Mouse (Mus musculus) mouse trophoblast stem cell (cell line): ENCODE data around the gene Mpg.

ENCODE experiments used
- in situ Hi-C, 2 experiments: fragments of 300-500 bp; cut with MseI, MboI; formaldehyde crosslinking; loops; 2 replicates in 1 of 2; 3 replicates in 1 of 2; pipeline ENCODE4 v1.15.1; 2025

Mpg gene

DNA sequence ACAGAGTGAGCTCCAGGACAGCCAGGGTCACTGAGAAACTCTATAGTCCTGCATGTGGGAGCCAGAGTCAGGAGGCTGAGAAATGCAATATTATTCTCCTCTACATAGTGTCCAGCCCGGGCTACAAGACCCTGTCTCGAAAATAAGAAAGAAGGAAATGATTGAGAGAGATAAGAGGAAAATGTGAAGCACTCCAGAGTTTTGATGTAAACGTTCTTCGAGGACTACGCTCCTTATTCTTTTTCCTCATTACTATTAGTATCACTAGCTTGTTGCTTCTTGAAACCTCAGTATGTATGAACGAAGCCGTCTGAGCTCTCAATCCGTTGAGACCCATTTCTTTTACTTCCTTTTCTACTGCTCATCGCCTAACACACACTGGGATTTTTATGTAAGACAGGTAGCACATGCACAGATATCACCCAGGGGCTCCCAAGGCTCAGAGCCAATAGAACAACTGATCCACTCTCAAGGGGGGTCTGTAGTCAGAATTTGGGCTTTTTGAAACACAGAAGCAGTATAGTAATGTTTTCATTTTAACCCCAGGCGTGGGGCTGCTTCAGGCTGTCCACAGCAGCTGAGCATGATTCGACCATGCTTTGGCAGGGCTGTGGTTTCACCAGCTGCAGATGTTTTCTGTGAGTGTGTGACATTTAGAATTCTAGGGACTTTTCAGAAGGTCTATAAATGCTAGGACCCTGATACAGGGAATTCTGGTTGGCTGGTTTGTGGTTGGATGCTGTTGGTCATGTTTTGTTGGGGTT lies 24.2 kb upstream of the Mpg start:
- in situ Hi-C loops: no loop called here

DNA sequence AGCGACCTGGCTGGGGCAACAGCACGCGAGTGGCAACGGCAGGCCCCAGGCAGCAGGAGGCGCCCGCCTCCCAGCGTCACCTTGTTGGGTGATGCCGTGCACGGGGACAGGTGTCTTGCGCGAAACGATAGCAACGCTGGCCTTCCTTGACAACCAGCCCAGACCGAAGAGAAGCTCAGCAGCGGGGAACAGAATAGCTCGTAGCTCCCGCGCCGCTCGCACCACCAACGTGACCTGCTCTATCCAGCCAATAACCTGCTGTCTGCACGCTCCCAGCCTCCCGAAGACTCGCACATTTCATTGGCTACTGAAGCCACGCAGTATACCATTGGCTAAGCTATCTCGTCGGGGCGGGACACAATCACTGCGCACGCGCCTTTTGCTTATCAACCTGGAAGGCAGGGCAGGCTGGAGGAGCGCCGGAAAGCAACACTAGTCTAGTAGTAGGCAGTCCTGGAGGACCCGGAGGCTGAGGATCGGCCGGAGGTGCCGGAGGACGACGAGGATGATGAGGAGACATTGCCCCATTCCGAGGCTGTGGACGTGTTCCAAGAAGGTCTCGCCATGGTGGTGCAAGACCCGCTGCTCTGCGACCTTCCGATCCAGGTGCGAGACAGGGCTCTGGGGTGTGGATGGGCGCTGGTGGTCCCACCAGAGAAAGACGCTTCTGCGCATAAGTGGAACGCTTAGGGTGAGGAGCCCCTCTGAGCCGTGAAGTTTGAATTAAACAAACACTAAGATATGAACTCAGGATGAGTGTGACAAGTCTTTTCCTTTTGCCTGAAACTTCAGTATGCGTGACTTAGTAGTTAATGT lies 21.0 kb upstream of the Mpg start, which contains the start of gene Snrnp25:
Gene Snrnp25, plus strand, starts transcription at position 358 of the 816 bp plus-strand sequence.
- in situ Hi-C loops: no loop called here

DNA sequence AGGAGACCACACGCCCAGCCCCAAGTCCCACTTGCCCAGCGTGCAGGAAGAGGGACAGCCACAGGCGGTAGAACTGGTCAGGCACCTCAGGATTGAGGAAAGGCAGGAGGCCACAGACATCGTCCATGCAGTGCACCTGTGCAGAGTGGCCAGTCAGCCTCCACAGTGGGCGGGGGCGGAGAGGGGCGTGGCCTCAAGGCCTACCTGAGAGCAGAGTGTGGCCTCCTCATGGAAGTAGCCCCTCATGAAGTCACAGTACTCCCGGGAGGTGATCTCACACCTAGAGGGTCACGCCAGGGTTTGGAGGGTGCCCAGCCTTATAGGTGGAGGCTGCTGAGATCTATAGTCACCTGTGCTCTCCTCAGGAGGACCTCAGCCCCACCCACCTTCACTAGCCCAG lies 15.7 kb upstream of the Mpg start:
- in situ Hi-C loops: no loop called here

DNA sequence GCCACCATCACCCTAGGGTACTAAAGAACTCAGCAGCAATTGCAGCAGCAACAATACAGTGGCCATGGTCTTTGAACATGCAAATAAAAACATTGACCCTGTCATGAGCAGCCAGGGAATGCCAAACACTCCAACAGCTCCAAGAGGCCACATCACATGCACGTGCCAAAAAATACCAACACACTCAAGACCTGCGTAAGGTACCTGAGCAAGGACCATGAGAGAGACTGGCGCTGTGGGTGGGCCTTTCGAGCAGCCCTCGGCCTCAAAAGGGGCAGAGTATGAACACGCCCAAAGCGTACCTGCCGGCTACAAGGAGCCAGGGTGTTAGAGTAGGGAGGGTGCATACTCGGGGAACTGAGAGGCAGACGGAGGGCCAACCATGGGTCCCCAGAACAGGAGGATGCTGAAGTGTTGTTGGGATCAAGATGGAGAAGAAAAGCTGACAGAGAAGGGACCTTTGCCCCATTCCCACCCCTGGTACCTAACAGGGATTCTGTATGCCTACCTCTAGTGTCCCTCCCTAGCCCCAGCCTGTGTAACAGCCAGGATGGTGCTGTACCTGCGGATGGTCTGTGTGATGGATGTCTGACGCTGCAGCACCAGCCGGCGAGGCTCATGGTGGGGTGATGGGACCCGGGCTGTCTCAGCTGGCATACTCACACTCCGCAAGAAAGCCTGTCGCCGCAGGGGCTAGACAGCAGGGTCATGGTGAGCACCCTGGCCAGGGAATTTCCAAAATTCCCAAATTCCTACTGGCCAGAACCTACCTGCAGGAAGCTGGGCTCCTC lies 10.7 kb upstream of the Mpg start:
- in situ Hi-C loops: no loop called here

DNA sequence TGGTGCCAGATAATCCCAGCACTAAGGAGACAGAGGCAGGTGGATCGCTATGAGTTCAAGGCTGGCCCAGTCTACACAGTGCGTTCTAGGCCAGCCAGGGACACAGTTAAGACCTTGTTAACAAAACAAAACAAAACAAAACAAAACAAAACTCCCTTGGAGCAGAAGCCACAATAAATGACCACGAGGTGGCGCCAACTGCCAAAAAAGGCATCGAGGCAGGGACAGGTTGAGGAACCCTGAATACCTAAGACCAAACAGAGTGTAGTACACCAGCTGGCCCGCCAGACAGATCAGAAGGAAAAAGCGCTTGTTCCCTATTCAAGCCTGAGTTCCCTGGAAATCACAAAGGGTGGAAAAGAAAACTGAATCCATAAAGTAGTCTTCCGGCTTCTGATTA lies 9.5 kb upstream of the Mpg start:
- in situ Hi-C loops: no loop called here

- in situ Hi-C loops: no loop called here
Measured at GRCm38 (mm10) chr11:32218501-32219050, 7.7 kb upstream of the Mpg start.

- in situ Hi-C loops: no loop called here
Measured at GRCm38 (mm10) chr11:32219287-32219686, 7.0 kb upstream of the Mpg start.

DNA sequence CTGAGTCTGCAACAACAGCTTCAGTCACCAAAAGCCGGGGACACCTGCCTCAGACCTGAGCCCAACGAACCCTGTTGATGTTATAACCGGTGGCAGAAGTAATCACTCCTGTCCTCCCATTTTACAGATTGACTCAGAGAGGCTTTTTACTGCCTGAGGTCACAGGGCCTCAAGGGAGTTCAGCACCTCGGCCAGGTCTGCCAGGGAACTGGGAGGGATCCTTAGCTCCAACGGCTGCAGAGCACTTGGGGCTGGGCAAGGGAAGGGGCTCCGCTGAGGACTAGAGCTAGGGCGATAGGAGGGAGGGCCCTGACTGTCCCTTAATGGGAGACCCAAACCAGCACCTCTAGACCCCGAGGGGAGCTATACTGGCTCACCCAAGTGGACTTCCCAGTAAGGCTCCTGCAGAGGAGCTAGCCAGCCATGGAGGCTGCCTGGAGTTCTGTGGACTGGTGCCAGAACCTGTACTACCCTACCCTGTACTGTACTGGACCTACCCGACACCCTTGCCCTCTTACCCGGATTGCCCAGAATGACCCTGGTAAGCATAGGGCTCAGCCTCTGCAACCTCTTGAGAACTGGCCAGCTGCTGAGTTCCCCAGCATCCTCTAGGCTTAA lies 5.6 kb upstream of the Mpg start:
- in situ Hi-C loops: no loop called here

- in situ Hi-C loops: no loop called here
Measured at GRCm38 (mm10) chr11:32221225-32221950, 4.9 kb upstream of the Mpg start.

- in situ Hi-C loops: no loop called here
Measured at GRCm38 (mm10) chr11:32221951-32222409, 4.3 kb upstream of the Mpg start, which contains the start of gene Rhbdf1. Gene Rhbdf1, minus strand, starts transcription at chr11:32222300.

DNA sequence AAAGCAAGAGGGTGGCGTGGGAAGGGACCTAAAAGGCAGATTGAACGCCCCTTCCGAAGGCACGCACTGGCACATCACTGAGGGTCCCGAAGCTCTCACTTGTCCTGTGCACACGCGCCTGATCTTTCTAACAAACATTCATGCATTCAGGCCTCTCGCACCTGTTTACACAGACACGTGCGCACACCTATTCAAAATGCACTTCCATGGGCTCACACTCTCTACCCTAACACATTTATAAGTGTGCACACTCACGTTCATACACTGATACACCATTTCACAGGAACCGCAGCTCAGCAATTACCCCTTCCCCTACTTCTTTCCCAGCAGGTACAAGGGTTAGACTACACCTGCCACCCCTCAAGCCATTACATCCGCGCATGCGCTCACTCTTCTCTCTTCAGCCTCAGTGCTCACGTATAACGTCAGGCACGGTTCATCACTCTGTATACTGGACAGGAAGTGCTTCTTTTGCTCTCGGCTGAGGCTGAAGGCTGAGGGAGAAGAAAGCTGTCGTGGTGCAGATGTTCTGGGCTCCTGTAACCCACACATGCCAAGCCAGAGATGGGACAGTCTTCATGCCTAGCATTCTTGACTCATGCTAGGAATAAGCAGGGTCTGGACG lies 3.6 kb upstream of the Mpg start:
- in situ Hi-C loops: no loop called here

DNA sequence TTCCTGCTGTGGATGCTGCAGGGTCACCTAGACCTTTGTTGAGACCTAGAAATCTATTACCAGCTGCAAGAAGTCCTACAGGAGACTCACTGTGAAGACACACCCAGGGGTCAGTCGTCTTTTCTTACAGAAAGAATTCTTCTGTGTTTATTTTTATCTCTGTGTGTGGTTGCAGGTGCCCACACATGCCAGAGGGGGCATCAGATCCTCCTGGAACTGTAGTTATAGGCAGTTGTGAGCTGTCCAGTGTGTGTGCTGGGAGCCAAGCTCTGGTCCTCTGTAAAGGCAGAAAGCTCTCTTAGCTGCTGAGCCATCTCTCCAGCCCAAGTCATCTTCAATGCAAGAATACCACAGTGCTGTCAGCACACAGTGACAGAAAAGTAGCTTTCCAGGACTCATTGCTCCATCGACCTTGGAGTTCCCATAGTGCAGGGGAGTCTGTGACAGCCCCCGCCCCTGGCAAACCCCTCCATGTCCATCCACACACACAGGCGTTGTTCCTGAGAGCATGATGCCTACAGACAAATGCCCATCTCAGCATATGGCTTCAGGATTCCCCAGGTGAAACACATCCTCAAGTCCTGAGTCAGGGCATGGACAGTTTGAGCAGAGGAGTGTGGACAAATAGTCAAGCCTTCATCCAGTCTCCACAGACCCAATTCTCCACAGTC lies 2.9 kb upstream of the Mpg start:
- in situ Hi-C loops: no loop called here

DNA sequence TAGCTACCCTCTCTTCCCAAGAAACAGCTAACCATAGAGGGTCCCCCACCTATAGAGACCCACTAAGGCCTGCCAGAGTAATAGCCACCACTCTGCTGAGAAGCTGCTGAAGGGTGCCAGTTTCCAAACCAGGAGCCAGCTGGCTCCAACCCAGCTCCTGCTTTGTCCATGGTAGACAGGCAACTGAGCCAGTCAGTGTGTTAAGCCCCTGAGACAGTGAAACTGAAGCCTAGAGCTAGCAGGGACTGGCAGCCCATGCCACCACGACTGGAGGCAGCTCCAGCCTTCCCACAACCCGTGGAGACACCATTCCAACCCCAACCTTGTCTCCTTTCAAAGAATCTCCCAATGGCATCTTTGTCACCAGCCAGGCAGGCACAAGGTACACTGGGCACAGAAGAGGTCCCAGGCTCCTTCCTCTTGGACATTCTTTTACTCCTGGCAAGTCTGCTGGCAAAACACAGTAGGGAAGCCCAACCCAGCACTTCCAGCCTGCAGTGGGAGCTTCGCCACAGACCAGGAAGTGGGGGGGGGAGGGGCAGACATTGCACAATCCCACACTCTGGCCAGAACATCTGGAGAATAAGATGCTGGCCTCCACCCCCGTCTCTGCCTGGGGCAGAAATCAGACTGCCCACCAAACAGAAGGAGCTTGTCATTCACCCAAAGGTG lies 1.7 kb upstream of the Mpg start:
- in situ Hi-C loops: no loop called here

DNA sequence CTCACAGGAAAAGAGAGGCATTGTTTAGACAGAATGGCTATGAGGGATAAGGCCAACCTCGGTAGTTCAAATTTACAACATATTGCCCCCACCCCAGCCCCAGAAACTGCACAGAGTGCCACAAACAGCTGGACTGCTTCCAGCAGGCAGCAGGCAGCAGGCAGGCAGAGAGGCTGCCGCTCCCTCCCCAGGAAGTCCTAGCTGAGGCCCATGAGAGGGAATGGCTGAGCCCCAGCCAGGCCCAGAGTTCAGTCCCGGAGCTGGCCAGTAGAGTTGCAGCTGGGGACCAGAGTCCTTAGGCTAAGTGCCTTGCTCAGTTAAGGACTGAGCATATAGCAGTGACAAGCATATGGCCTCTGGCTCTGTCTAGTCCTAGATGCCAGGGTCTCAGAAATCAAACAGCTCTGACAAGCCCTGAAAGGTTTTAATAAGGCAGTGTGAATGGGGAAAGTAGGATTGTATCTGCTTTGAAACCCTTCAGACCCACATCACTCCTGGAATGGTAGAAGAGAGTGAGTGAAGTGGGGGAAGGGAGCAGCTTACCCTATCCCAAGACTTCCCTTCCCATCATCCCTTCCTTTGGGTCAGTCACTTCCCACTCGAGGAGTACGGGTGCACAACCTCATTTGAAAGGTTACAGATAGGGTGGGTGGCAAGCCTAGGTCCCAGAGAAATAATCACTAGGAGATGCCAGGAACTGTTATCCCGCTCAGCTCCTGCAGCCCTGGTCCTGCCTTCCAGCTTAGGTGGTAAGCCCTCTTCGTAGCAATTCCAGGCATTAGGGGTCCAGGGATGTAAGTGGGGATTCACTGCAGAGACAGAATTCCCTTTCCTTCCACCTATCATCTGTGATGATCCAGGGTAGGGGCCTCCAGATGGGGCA lies 842 bp upstream of the Mpg start:
- in situ Hi-C loops: no loop called here

DNA sequence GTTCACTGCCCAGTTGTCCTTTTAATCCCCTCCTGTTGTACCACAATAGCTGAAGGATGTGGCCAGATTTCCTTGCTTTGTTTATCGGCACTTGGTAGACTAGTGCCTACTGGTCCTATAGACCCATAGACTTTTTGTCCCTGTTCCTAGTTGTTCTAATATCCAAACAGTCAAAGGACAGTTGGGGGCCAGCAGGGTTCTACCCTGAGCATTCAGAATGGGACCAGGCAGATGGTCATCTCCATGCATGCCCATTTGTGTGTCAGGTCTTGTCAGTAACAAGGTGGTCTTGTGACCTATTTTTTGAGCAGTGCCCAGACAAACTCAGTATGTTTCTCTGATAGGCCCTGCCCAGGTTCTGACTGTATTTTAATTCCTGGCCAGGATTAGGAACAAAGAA lies 736 bp downstream of the Mpg start:
- in situ Hi-C loops: no loop called here

- in situ Hi-C loops: no loop called here
Measured at GRCm38 (mm10) chr11:32227555-32227954, 1.2 kb downstream of the Mpg start.

GRCm38 (mm10) chr11:32228292-32228845 lies 2.1 kb downstream of the Mpg start:
- in situ Hi-C loops: no loop called here

DNA sequence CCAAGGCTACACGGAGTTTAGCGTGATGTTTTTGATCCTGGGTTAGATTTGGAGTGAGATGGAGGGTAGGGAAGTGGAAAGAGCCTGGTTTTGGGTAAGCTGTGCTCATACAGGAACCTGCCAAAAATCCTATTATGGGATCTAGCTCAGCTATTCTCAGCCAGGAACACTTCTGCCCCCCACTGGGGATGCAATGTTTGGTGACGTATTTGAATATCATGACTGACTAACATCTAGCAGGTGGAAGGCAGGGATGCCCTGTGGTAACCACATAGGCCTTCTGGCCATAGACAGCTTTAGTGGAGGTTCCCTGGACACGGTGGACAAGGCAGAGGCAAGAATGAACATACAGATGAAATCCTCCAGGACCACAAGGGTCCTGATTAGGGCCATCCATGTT lies 3.9 kb downstream of the Mpg start:
- in situ Hi-C loops: no loop called here
